Mouse (Mus musculus): ENCODE results near the gene Pdhx. TPM values are rescaled to one million over a fixed set of nuclear protein-coding genes. Genes with fewer than 3 reads are reported as not detected.

Gene Pdhx
- polyA plus RNA-seq, 1 experiment from 2014 or later: 76.7 TPM

DNA sequence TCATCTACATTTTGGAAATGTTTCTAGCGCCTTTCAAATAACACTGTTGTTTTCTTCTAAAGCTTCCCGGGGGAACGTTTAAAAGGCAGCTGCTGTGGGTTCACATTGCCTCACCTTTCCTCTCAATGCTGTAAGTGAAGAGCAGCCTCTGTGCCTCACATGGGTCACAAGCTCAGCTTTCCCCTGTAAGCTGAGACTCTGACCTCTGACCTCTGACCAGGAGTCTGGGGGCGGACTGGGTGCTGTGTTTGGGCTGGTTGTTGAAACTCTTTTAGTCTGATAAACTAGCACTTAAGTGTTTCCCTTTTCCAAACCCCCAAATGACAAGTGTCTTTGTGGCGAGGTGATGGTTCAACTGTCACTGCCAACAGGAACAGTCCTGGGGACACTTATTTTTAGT lies 100.7 kb downstream of the Pdhx start:
- no peak overlapping the region for H3K4me2 ChIP-seq (ENCODE audit: low read depth, low read length)
- ATAC-seq (ENCODE audit: low read depth): no peak
- no peaks in the 10 kb centered on the region for H3K9me3 ChIP-seq (ENCODE audit: control insufficient read depth, low read length)
- H3K27ac ChIP-seq (ENCODE audit: low read depth, low read length): no peak overlapping the region
- H3K4me1 ChIP-seq (ENCODE audit: control insufficient read depth, insufficient read depth, low read length): no peaks in the 10 kb centered on the region
- no peak overlapping the region for H3K9ac ChIP-seq (replicated peaks; ENCODE audit: low read depth, low read length)
- no peaks in the 10 kb centered on the region for H3K36me3 ChIP-seq (ENCODE audit: control insufficient read depth, insufficient read depth, low read length)
- 68% methylated on average over 5 of the region's 5 CpGs for WGBS
- no peak overlapping the region for H3K4me3 ChIP-seq (ENCODE audit: low read depth, low read length)
- no peaks in the 10 kb centered on the region for H3K27me3 ChIP-seq (ENCODE audit: control insufficient read depth, insufficient read depth, low read length)

DNA sequence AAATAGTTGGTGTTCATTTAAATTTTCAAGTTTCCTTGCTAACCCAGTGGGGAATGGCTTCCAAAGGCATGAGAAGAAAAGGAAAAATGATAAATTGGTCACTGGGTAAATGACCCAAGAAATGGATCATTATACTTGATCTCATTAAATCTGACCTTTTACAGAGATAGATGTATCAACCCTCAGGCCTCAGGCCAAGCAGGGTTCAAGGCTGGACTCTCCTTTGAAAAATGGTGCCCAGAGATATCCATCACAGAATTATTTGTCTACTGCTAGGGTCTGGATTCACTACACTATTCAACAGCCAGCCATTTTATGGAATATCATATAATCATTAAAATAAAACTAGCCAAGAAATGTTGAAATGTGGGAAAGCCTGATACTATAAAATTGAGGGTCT lies 101.4 kb downstream of the Pdhx start:
- H3K27me3 ChIP-seq (ENCODE audit: control insufficient read depth, insufficient read depth, low read length): no peaks in the 10 kb centered on the region
- no peak overlapping the region for H3K4me2 ChIP-seq (ENCODE audit: low read depth, low read length)
- no peak overlapping the region for H3K4me3 ChIP-seq (ENCODE audit: low read depth, low read length)
- H3K27ac ChIP-seq (ENCODE audit: low read depth, low read length): no peak overlapping the region
- ATAC-seq (ENCODE audit: low read depth): no peak
- H3K4me1 ChIP-seq (ENCODE audit: control insufficient read depth, insufficient read depth, low read length): no peaks in the 10 kb centered on the region
- H3K9me3 ChIP-seq (ENCODE audit: control insufficient read depth, low read length): no peaks in the 10 kb centered on the region
- H3K36me3 ChIP-seq (ENCODE audit: control insufficient read depth, insufficient read depth, low read length): no peaks in the 10 kb centered on the region
- H3K9ac ChIP-seq (replicated peaks; ENCODE audit: low read depth, low read length): no peak overlapping the region

Other genes starting within 250 kb of the Pdhx start
- gene Cd44, start 171.8 kb downstream of the Pdhx start, polyA plus RNA-seq (2014; fragmentation: Nextera tagmentation; extraction: Ambion mirVana): 4.5 and 8.7 TPM in 2 replicates
- 52.1 and 56.3 TPM in 2 replicates for gene Apip, start 162 bp upstream of the Pdhx start, polyA plus RNA-seq (2014; fragmentation: Nextera tagmentation; extraction: Ambion mirVana)
- not detected in 2 replicates for gene Ehf, start 229.8 kb upstream of the Pdhx start, polyA plus RNA-seq (2014; fragmentation: Nextera tagmentation; extraction: Ambion mirVana)

Measured in neural tube, embryonic 14.5 days (tissue).